Mouse (Mus musculus) forebrain, embryonic 15.5 days (tissue): ENCODE data around the gene Olfr800. TPM values are rescaled to one million over a fixed set of nuclear protein-coding genes. Genes with fewer than 3 reads are reported as not detected.

Experiments
- ATAC-seq: fragments of 200-750 bp; cut with Nextera tagmentation; replicated peaks from 2 replicates; pipeline ENCODE4 v1.8.0; 2017; ENCODE audit warnings: mild to moderate bottlenecking, moderate TSS enrichment, moderate library complexity
- H3K27ac ChIP-seq: fragments of 300-500 bp; sonication (generic); replicated peaks from 2 replicates; pipeline ENCODE4 v1.5.1; 2015; ENCODE audit warnings: mild to moderate bottlenecking, inconsistent platforms
- H3K27me3 ChIP-seq: fragments of 300-500 bp; sonication (generic); 2 replicates; pipeline ENCODE4 v1.6.1; 2015; ENCODE audit warnings: inconsistent platforms
- H3K36me3 ChIP-seq: fragments of 300-500 bp; sonication (generic); 2 replicates; pipeline ENCODE4 v1.6.1; 2015; ENCODE audit warnings: mild to moderate bottlenecking, inconsistent platforms
- H3K4me1 ChIP-seq: fragments of 300-500 bp; sonication (generic); 2 replicates; pipeline ENCODE4 v1.6.1; 2015; ENCODE audit warnings: inconsistent platforms
- H3K4me2 ChIP-seq: fragments of 300-500 bp; sonication (generic); replicated peaks from 2 replicates; pipeline ENCODE4 v1.6.1; 2015; ENCODE audit warnings: mild to moderate bottlenecking, inconsistent platforms
- H3K4me3 ChIP-seq: fragments of 300-500 bp; sonication (generic); 2 replicates; pipeline ENCODE4 v1.5.1; 2015; ENCODE audit warnings: mild to moderate bottlenecking, inconsistent platforms
- H3K9ac ChIP-seq: fragments of 300-500 bp; sonication (generic); replicated peaks from 2 replicates; pipeline ENCODE4 v1.6.1; 2015; ENCODE audit warnings: mild to moderate bottlenecking, inconsistent platforms
- H3K9me3 ChIP-seq: fragments of 300-500 bp; sonication (generic); 2 replicates; pipeline ENCODE4 v1.6.1; 2016; ENCODE audit warnings: inconsistent platforms
- WGBS: fragments of 180-500 bp; shearing (Covaris S2); methylation state at CpG from one replicate; pipeline ENCODE4 v1.1.7; 2015; ENCODE audit warnings: mixed read lengths; 5-methylcytosine and 5-hydroxymethylcytosine counted together
- polyA plus RNA-seq: library from polyadenylated mRNA; unstranded; fragments of >200 nt; fragmentation: Nextera tagmentation; extraction: Ambion mirVana; gene quantifications from 2 replicates; pipeline ENCODE4 v1.2.1, GENCODE M21; 2015

Olfr800 gene
- not detected in 2 replicates for polyA plus RNA-seq

- Histone ChIP-seq H3K4me1 (no peaks in the 10 kb centered on the region), H3K36me3 (no peaks in the 10 kb centered on the region), H3K9ac (no peak within 1 kb of the TSS), H3K4me3 (no peak within 1 kb of the TSS), H3K4me2 (no peak within 1 kb of the TSS), H3K9me3 (no peaks in the 10 kb centered on the region), H3K27ac (no peak within 1 kb of the TSS), H3K27me3 (no peaks in the 10 kb centered on the region)
- ATAC-seq: no peak
Observed at GRCm38 (mm10) chr10:129657394-129657793, at the start of gene Olfr800. Gene Olfr800 (plus strand): TSS chr10:129657694.

DNA sequence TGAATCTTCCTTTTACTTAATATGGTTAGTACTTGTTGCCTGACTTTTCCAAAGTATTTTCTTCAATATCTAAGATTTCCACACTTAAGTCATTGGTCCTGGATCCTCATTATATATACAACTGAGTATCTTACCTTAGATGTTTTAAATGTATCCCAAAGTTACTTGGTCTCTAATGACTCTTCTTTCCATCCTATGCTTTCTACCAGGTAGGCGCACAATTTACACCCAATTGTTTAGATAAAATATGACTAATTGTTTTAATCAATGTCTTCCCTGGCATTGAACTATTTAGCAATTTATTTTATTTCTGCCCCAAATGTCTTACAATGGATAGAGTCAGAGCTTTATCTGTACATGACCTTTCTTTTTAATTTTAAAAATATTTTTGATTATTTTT is 45.0 kb upstream of the Olfr800 start, which contains the start of gene Olfr796:
Gene Olfr796, minus strand, starts transcription at position 101 of the 400 bp plus-strand sequence.
- no peak within 1 kb of the TSS for H3K9ac ChIP-seq
- H3K4me1 ChIP-seq: no peaks in the 10 kb centered on the region
- no peak within 1 kb of the TSS for H3K4me3 ChIP-seq
- no peaks in the 10 kb centered on the region for H3K36me3 ChIP-seq
- no peaks in the 10 kb centered on the region for H3K9me3 ChIP-seq
- no peak within 1 kb of the TSS for H3K27ac ChIP-seq
- WGBS: 98% methylated on average over 1 of the region's 1 CpGs
- H3K4me2 ChIP-seq: no peak within 1 kb of the TSS
- H3K27me3 ChIP-seq: no peaks in the 10 kb centered on the region
- ATAC-seq: no peak

GRCm38 (mm10) chr10:129621724-129622123 is 35.8 kb upstream of the Olfr800 start:
- H3K27ac ChIP-seq: no peak overlapping the region
- H3K9me3 ChIP-seq: no peaks in the 10 kb centered on the region
- H3K4me3 ChIP-seq: no peak overlapping the region
- no peak overlapping the region for H3K9ac ChIP-seq
- no peaks in the 10 kb centered on the region for H3K36me3 ChIP-seq
- no peak for ATAC-seq
- no peak overlapping the region for H3K4me2 ChIP-seq
- no peaks in the 10 kb centered on the region for H3K27me3 ChIP-seq
- WGBS: 41% methylated on average over 1 of the region's 1 CpGs
- H3K4me1 ChIP-seq: no peaks in the 10 kb centered on the region

DNA sequence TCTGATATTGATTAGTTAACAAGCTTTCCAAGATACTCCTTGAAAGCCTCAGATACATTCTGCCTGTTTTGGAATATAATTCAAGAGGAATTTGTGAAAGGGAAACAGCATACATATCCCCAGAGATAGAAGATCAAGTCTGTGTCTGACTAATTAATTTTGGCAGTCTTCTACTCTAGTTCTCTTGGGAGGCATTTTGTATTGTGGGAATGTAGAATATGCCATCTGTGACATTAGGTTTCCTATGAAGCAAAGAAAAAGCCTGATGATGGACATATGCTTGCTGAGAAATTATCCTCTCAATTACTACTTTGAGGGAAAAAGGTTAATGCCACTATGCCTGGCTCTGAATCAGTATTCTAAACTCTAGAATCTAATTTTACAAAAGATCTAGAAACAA is 34.2 kb upstream of the Olfr800 start:
- Histone ChIP-seq H3K4me2 (no peak overlapping the region), H3K36me3 (no peaks in the 10 kb centered on the region), H3K9ac (no peak overlapping the region), H3K4me1 (no peaks in the 10 kb centered on the region), H3K27me3 (no peaks in the 10 kb centered on the region), H3K27ac (no peak overlapping the region), H3K9me3 (no peaks in the 10 kb centered on the region), H3K4me3 (no peak overlapping the region)
- no peak for ATAC-seq

- ATAC-seq: no peak
Observed at GRCm38 (mm10) chr10:129627834-129628233, 29.7 kb upstream of the Olfr800 start, which contains the start of gene Olfr798. Gene Olfr798 (minus strand): TSS chr10:129627934.

DNA sequence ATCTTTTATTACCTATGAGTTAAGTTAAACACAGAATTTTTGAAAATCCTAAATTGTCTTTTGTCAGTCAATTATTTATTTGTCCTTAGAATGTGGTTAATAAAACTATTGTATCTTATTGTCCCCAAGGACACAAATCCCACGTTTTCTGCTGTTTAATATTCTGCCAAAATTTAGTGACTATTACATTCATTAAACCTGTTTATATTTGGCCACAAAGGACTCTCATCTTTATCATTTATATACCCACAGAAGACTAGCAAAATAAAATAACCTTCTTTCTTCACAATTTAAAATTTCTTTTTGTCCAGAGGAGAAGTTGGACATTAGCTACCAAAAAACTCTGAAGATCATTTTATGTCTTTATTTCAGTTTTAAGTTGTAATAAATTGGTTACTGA is 20.3 kb upstream of the Olfr800 start, which contains the start of gene Olfr799:
Gene Olfr799, plus strand, starts transcription at position 301 of the 400 bp plus-strand sequence.
- Histone ChIP-seq H3K4me1 (no peaks in the 10 kb centered on the region), H3K27me3 (no peaks in the 10 kb centered on the region), H3K9me3 (no peaks in the 10 kb centered on the region), H3K27ac (no peak within 1 kb of the TSS), H3K36me3 (no peaks in the 10 kb centered on the region), H3K9ac (no peak within 1 kb of the TSS), H3K4me3 (no peak within 1 kb of the TSS), H3K4me2 (no peak within 1 kb of the TSS)
- 31% methylated on average over 1 of the region's 1 CpGs for WGBS
- ATAC-seq: no peak

More at GRCm38 (mm10) chr10:129627834-129628233, 29.7 kb upstream of the Olfr800 start, which contains the start of gene Olfr798:
- Histone ChIP-seq H3K4me3 (no peak within 1 kb of the TSS), H3K9me3 (no peaks in the 10 kb centered on the region), H3K27me3 (no peaks in the 10 kb centered on the region), H3K4me2 (no peak within 1 kb of the TSS), H3K36me3 (no peaks in the 10 kb centered on the region), H3K9ac (no peak within 1 kb of the TSS), H3K4me1 (no peaks in the 10 kb centered on the region), H3K27ac (no peak within 1 kb of the TSS)
- WGBS: 89% methylated on average over 1 of the region's 1 CpGs

DNA sequence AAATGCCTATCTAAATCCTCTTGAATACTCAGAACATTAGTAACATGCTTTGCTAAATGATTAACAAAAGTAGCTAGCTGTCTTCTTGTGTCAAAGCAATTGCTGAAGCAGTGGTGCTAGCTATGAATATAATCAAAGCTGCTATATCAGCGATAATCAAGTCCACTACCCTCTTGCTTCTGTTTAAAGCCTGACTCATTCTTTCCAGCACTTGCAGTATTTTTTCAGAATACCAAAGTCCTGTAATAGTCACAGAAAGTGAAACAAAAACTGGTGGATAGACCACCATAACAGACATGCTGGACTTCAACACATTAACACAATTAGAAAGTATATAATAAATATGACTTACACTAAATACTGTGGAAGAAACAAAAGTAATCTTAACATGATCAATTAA is 5.7 kb upstream of the Olfr800 start:
- H3K27ac ChIP-seq: no peak overlapping the region
- no peak for ATAC-seq
- H3K4me1 ChIP-seq: no peaks in the 10 kb centered on the region
- H3K9me3 ChIP-seq: no peaks in the 10 kb centered on the region
- no peaks in the 10 kb centered on the region for H3K27me3 ChIP-seq
- no peaks in the 10 kb centered on the region for H3K36me3 ChIP-seq
- no peak overlapping the region for H3K9ac ChIP-seq
- 92% methylated on average over 1 of the region's 1 CpGs for WGBS
- H3K4me2 ChIP-seq: no peak overlapping the region
- H3K4me3 ChIP-seq: no peak overlapping the region

GRCm38 (mm10) chr10:129673765-129674164 is 16.3 kb downstream of the Olfr800 start, which contains the start of gene Olfr801:
Gene Olfr801 (minus strand): TSS chr10:129673865.
- Histone ChIP-seq H3K4me3 (no peak within 1 kb of the TSS), H3K4me2 (no peak within 1 kb of the TSS), H3K27me3 (no peaks in the 10 kb centered on the region), H3K27ac (no peak within 1 kb of the TSS), H3K9ac (no peak within 1 kb of the TSS), H3K9me3 (no peaks in the 10 kb centered on the region), H3K36me3 (no peaks in the 10 kb centered on the region), H3K4me1 (no peaks in the 10 kb centered on the region)
- ATAC-seq: no peak
- WGBS: 79% methylated on average over 1 of the region's 1 CpGs

DNA sequence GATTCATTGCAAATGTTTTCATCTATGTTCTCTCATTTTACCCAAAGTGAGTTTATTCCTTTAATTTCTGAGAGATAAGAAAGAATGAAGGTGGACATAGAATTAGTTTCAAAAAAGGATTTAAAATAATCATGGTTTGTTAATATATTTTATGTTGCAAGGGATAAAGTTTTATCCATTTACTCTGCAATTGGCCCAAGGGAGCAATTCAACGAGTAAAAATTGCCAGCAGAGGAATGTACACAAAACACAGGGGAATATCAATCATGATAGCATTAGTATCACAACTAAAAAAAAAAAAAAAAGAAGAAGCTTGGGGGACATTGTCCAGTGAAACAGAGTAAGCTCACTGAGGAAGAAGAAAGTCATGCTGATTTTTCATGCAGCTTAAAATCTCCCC is 30.6 kb downstream of the Olfr800 start, which contains the start of gene Olfr802:
Gene Olfr802, minus strand, starts transcription at position 101 of the 400 bp plus-strand sequence.
- no peak within 1 kb of the TSS for H3K4me2 ChIP-seq
- no peak within 1 kb of the TSS for H3K27ac ChIP-seq
- WGBS: 67% methylated on average over 1 of the region's 1 CpGs
- no peak within 1 kb of the TSS for H3K4me3 ChIP-seq
- no peaks in the 10 kb centered on the region for H3K4me1 ChIP-seq
- no peaks in the 10 kb centered on the region for H3K36me3 ChIP-seq
- no peak for ATAC-seq
- no peaks in the 10 kb centered on the region for H3K27me3 ChIP-seq
- H3K9ac ChIP-seq: no peak within 1 kb of the TSS
- no peaks in the 10 kb centered on the region for H3K9me3 ChIP-seq

GRCm38 (mm10) chr10:129694186-129694585 is 36.7 kb downstream of the Olfr800 start, which contains the start of gene Olfr803:
Gene Olfr803 (minus strand): TSS chr10:129694286.
- no peaks in the 10 kb centered on the region for H3K36me3 ChIP-seq
- H3K27me3 ChIP-seq: no peaks in the 10 kb centered on the region
- no peak for ATAC-seq
- WGBS: 86% methylated on average over 2 of the region's 2 CpGs
- no peak within 1 kb of the TSS for H3K27ac ChIP-seq
- H3K9ac ChIP-seq: no peak within 1 kb of the TSS
- no peaks in the 10 kb centered on the region for H3K4me1 ChIP-seq
- no peak within 1 kb of the TSS for H3K4me3 ChIP-seq
- H3K4me2 ChIP-seq: no peak within 1 kb of the TSS
- H3K9me3 ChIP-seq: no peaks in the 10 kb centered on the region

DNA sequence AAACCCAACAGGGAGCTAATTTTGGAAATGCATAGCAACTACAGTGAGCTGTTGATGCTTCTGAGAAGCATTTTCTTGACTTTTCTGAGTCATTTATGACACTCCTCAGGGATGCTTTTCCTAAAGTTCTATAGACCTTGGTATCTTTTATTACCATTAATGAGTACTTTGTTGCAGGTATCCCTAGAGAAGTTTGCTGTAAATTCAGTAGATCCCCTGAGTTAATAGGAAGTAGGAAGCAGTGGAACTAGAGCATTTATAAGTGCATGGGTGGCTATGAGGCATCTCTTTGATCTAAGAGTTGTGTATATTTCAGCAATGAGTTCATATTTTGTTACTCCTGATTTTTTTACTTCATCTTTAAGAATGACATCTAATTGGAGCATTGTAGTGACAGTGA is 45.4 kb downstream of the Olfr800 start, which contains the start of gene Olfr804:
Gene Olfr804, plus strand, starts transcription at position 301 of the 400 bp plus-strand sequence.
- Histone ChIP-seq H3K9ac (no peak within 1 kb of the TSS), H3K4me1 (no peaks in the 10 kb centered on the region), H3K4me3 (no peak within 1 kb of the TSS), H3K27me3 (no peaks in the 10 kb centered on the region), H3K27ac (no peak within 1 kb of the TSS), H3K36me3 (no peaks in the 10 kb centered on the region), H3K4me2 (no peak within 1 kb of the TSS), H3K9me3 (no peaks in the 10 kb centered on the region)
- ATAC-seq: no peak
